Mouse (Mus musculus): ENCODE measurements around the gene Nectin4.

DNA sequence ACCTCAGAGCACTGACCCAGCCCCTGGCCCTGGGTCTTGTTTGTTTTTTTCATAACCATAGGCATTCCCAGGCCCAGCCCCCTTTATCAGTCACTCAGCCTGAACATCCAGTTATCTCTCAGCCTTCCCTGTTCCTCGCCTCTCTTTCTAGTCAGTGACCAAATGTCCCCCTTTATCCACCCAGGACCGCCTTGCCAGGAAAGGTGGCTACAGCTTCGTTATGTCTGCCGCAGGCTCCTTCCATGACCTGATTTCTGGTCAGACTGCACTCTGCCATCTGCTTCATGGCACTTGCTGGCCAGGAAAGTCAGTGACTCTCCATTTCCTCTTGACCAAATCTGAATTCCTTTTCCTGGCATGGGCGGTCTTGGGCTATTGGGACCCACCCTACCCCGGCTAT, 8.4 kb downstream of the Nectin4 start:
- TF ChIP-seq CTCF (IDR thresholded peaks at IDR 0.05; ENCODE audit: extremely low read depth, insufficient read depth, low read length) (no peak), POLR2A (IDR thresholded peaks at IDR 0.05; ENCODE audit: extremely low read depth, insufficient read depth, low read length) (no peak)
